In genomic region chr16:55570097-55570496, GRCm38 (mm10) we compare ENCODE assay signal across 19 mouse cellular contexts.
"Had no signal": no experiment of that assay in that cellular context is flagged by ENCODE, and none has a peak within 500 bp of the region (broad histone marks: within the 10 kb centered on the region; RNA-seq: fewer than 3 reads in every experiment).

No protein-coding gene starts in this region.

- ATAC-seq: midbrain, embryonic 16.5 days had no signal

- H3K9me3 ChIP-seq: lung, embryonic 15.5 days; midbrain, embryonic 10.5 days; midbrain, embryonic 12.5 days; neural tube, embryonic 13.5 days; neural tube, embryonic 15.5 days had no signal

- H3K27me3 ChIP-seq: lung, embryonic 15.5 days; midbrain, embryonic 12.5 days; neural tube, embryonic 13.5 days; neural tube, embryonic 15.5 days had no signal

- H3K27ac ChIP-seq: liver, embryonic 14.5 days; midbrain, embryonic 10.5 days; midbrain, embryonic 12.5 days; neural tube, embryonic 13.5 days; neural tube, embryonic 15.5 days had no signal

- H3K4me2 ChIP-seq: liver, embryonic 11.5 days; lung, embryonic 15.5 days; midbrain, embryonic 12.5 days; neural tube, embryonic 13.5 days; neural tube, embryonic 15.5 days had no signal

- H3K36me3 ChIP-seq: lung, embryonic 15.5 days; midbrain, embryonic 10.5 days; midbrain, embryonic 12.5 days; neural tube, embryonic 13.5 days; neural tube, embryonic 15.5 days had no signal

- H3K4me1 ChIP-seq: midbrain, embryonic 10.5 days; midbrain, embryonic 12.5 days; neural tube, embryonic 13.5 days; neural tube, embryonic 15.5 days had no signal

- DNase-seq: lung, postnatal 4 days; midbrain, embryonic 14.5 days; retina, postnatal 1 day; right cerebral cortex, adult 18-20 months; right cerebral cortex, postnatal 25 days; right cerebral cortex, postnatal 4 days; spleen, adult 18-20 months; thymus, adult 18-20 months; thymus, postnatal 14 days; thymus, postnatal 36 days had no signal

- H3K9ac ChIP-seq: liver, embryonic 14.5 days; lung, embryonic 15.5 days; midbrain, embryonic 12.5 days; neural tube, embryonic 13.5 days; neural tube, embryonic 15.5 days had no signal

- H3K4me3 ChIP-seq: lung, embryonic 15.5 days; midbrain, embryonic 10.5 days; midbrain, embryonic 12.5 days; myocyte; neural tube, embryonic 13.5 days; neural tube, embryonic 15.5 days had no signal
